Mouse (Mus musculus) heart, embryonic 16.5 days (tissue): ENCODE data around the gene Fahd2a. TPM values are rescaled to one million over a fixed set of nuclear protein-coding genes. Genes with fewer than 3 reads are reported as not detected.
A peak's percentile ranks its signal among the peaks of the same experiment; 100 is the strongest.

Experiments used
- ATAC-seq: fragments of 200-750 bp; cut with Nextera tagmentation; replicated peaks from 2 replicates; pipeline ENCODE4 v1.8.0; 2017; ENCODE audit warnings: moderate number of reproducible peaks; ENCODE audit not compliant: insufficient read depth, low FRiP score; ENCODE audit errors: extremely low read depth
- H3K27ac ChIP-seq: fragments of 300-500 bp; sonication (generic); 2 replicates; pipeline ENCODE4 v1.5.1; 2014; ENCODE audit warnings: mild to moderate bottlenecking, low read length, control low read depth, moderate library complexity
- H3K27me3 ChIP-seq: fragments of 300-500 bp; sonication (generic); 2 replicates; pipeline ENCODE4 v1.6.1; 2014; ENCODE audit warnings: low read length, mixed read lengths; ENCODE audit not compliant: control insufficient read depth, insufficient read depth
- H3K36me3 ChIP-seq: fragments of 300-500 bp; sonication (generic); 2 replicates; pipeline ENCODE4 v1.6.1; 2014; ENCODE audit not compliant: control insufficient read depth, insufficient read depth
- H3K4me1 ChIP-seq: fragments of 300-500 bp; sonication (generic); 2 replicates; pipeline ENCODE4 v1.6.1; 2014; ENCODE audit warnings: low read length, mixed read lengths; ENCODE audit not compliant: control insufficient read depth, insufficient read depth
- H3K4me2 ChIP-seq: fragments of 300-500 bp; sonication (generic); 2 replicates; pipeline ENCODE4 v1.6.1; 2014; ENCODE audit warnings: low read depth, mild to moderate bottlenecking, control low read depth, low read length
- H3K4me3 ChIP-seq: fragments of 300-500 bp; sonication (generic); 2 replicates; pipeline ENCODE4 v1.5.1; 2014; ENCODE audit warnings: mild to moderate bottlenecking, control low read depth, low read length
- H3K9ac ChIP-seq: fragments of 300-500 bp; sonication (generic); 2 replicates; pipeline ENCODE4 v1.6.1; 2014; ENCODE audit warnings: low read length, control low read depth
- H3K9me3 ChIP-seq: fragments of 300-500 bp; sonication (generic); replicated peaks from 2 replicates; pipeline ENCODE4 v1.6.1; 2016; ENCODE audit warnings: low read length; ENCODE audit not compliant: control insufficient read depth
- WGBS: fragments of 180-500 bp; shearing (Covaris S2); extraction: QIAGEN DNeasy Blood & Tissue Kit; methylation state at CpG from one replicate; pipeline ENCODE4 v1.1.7; 2014; 5-methylcytosine and 5-hydroxymethylcytosine counted together
- polyA plus RNA-seq: library from polyadenylated mRNA; unstranded; fragments of >200 nt; fragmentation: Nextera tagmentation; extraction: Ambion mirVana; gene quantifications from 2 replicates; pipeline ENCODE4 v1.2.1, GENCODE M21; 2015

Fahd2a gene
- 27.8 and 31.8 TPM in 2 replicates for polyA plus RNA-seq

DNA sequence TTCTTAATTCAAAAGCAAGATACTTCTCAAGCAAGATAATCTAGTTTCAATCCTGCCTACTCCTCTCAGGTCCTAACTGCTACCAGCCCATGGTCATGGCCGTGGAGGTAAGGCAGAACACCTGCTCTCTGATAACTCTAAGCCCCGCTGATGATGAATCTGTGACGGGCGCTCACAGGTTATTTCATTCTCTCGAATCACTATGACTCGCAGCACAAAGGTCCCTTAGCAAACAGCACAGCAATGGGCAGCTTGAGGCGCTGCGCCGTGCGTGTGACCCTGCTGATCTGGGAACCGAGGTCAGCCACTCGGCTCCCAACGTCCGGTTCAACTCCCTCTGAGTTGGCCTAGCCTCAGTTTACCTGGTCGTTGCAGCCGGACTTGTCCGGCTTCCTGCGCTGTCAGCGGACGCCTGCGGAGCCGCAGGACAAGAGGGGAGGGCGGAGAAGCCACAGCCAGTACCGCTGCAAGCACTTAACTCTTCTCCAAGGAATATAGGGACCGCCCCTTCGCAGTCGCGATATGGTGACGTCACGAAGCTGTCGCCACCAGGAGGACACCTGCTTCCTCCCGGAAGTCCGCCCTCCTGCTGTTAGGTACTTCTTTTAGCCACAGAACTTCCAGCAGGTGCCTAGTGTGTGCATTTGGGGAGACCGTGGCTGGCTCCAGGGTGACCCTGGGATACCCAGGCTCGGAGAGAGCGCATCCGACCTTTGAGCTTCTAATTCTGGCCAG lies at the start of gene Fahd2a:
TSS of gene Fahd2a (minus strand) at position 511 of the 735 bp plus-strand sequence.
- peak; percentile 76 for ATAC-seq
- 2% methylated on average over 37 of the region's 37 CpGs for WGBS
- Histone ChIP-seq H3K4me2 (peak within 1 kb of the TSS; percentile 79), H3K9ac (peak within 1 kb of the TSS; percentile 79), H3K36me3 (no peaks in the 10 kb centered on the region), H3K27me3 (no peaks in the 10 kb centered on the region), H3K4me1 (peaks cover 7% of the 10 kb centered on the region), H3K27ac (peak within 1 kb of the TSS; percentile 26; the same call in 1 of the 2 replicates), H3K4me3 (peak within 1 kb of the TSS; percentile 77), H3K9me3 (no peaks in the 10 kb centered on the region)

- ATAC-seq: peak; percentile 59
- WGBS: 8% methylated on average over 19 of the region's 19 CpGs
Observed at GRCm38 (mm10) chr2:127484476-127485170, 40.3 kb upstream of the Fahd2a start.

GRCm38 (mm10) chr2:127483001-127483400 lies 38.6 kb upstream of the Fahd2a start:
- ATAC-seq: no peak; the same call in 1 of the 2 replicates
- Histone ChIP-seq H3K27ac (no peak overlapping the region), H3K4me1 (peaks cover 27% of the 10 kb centered on the region), H3K27me3 (peaks cover 64% of the 10 kb centered on the region), H3K36me3 (no peaks in the 10 kb centered on the region), H3K4me3 (peak overlapping the region; percentile 70), H3K9me3 (no peaks in the 10 kb centered on the region), H3K9ac (no peak overlapping the region), H3K4me2 (peak overlapping the region; percentile 81)
- WGBS: 3% methylated on average over 21 of the region's 21 CpGs

More at GRCm38 (mm10) chr2:127484476-127485170, 40.3 kb upstream of the Fahd2a start:
- H3K4me3 ChIP-seq: peak overlapping the region; percentile 13
- no peak overlapping the region for H3K27ac ChIP-seq
- no peaks in the 10 kb centered on the region for H3K36me3 ChIP-seq
- H3K4me2 ChIP-seq: peak overlapping the region; percentile 46
- H3K9ac ChIP-seq: no peak overlapping the region
- H3K9me3 ChIP-seq: no peaks in the 10 kb centered on the region
- peaks cover 55% of the 10 kb centered on the region for H3K27me3 ChIP-seq
- peaks cover 27% of the 10 kb centered on the region for H3K4me1 ChIP-seq

GRCm38 (mm10) chr2:127482533-127482911 lies 38.2 kb upstream of the Fahd2a start:
- WGBS: 0% methylated on average over 21 of the region's 21 CpGs
- Histone ChIP-seq H3K4me2 (peak overlapping the region; percentile 81), H3K27me3 (peaks cover 64% of the 10 kb centered on the region), H3K9me3 (no peaks in the 10 kb centered on the region), H3K27ac (no peak overlapping the region), H3K4me1 (peaks cover 27% of the 10 kb centered on the region), H3K36me3 (no peaks in the 10 kb centered on the region), H3K4me3 (peak overlapping the region; percentile 70), H3K9ac (peak overlapping the region; percentile 60; the same call in 1 of the 2 replicates)
- ATAC-seq: peak; percentile 79

DNA sequence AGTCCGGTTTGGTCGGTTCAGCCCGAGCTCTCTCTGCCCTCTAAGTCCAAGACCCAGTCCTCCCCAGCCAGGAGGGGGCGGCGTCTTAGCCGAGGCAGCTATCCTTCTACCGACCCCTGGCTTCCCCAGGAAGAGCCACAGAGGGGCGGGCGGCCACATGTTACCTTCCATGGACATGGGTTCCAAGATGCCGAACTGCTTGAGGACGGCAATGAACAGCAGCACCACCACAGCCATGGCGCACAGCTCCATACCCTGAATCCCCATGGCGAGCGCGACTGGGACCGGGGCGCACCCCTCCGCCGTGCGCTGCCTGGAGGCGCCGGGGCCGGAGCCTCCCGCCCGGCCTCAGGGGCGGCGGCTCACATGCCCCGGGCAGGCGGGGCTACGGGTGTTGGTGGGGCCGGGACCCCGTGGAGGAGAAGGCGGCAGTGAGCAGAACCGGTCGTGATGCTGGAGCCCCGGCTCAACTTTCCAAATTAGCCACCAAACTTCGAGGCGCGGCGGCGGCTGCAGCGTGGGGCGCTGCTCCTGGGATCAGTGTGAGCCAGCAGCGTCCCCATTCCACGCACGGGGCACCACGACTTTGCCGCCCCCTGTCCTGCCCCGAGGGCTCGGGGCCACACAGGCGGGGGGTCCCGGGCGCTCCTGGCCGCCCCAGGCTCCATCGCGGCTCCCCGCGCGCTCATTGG lies 37.6 kb upstream of the Fahd2a start:
- no peaks in the 10 kb centered on the region for H3K9me3 ChIP-seq
- peak overlapping the region; percentile 60 for H3K9ac ChIP-seq
- H3K4me1 ChIP-seq: peaks cover 27% of the 10 kb centered on the region
- ATAC-seq: no peak
- H3K36me3 ChIP-seq: no peaks in the 10 kb centered on the region
- no peak overlapping the region for H3K27ac ChIP-seq
- peak overlapping the region; percentile 81 for H3K4me2 ChIP-seq
- H3K27me3 ChIP-seq: peaks cover 64% of the 10 kb centered on the region
- WGBS: under 1% methylated on average over 57 of the region's 59 CpGs
- H3K4me3 ChIP-seq: peak overlapping the region; percentile 70

GRCm38 (mm10) chr2:127479763-127480162 lies 35.4 kb upstream of the Fahd2a start:
- Histone ChIP-seq H3K36me3 (no peaks in the 10 kb centered on the region), H3K27ac (no peak overlapping the region), H3K4me2 (no peak overlapping the region), H3K9ac (no peak overlapping the region), H3K9me3 (no peaks in the 10 kb centered on the region), H3K4me1 (peaks cover 23% of the 10 kb centered on the region), H3K4me3 (no peak overlapping the region), H3K27me3 (peaks cover 55% of the 10 kb centered on the region)
- ATAC-seq: no peak
- WGBS: 67% methylated on average over 10 of the region's 10 CpGs

- H3K27ac ChIP-seq: no peak overlapping the region
- no peak overlapping the region for H3K4me3 ChIP-seq
- H3K9ac ChIP-seq: no peak overlapping the region
- peaks cover 54% of the 10 kb centered on the region for H3K27me3 ChIP-seq
- H3K4me2 ChIP-seq: no peak overlapping the region
- H3K9me3 ChIP-seq: no peaks in the 10 kb centered on the region
- H3K4me1 ChIP-seq: peaks cover 18% of the 10 kb centered on the region
- 53% methylated on average over 4 of the region's 4 CpGs for WGBS
- H3K36me3 ChIP-seq: no peaks in the 10 kb centered on the region
- ATAC-seq: no peak
Observed at GRCm38 (mm10) chr2:127479210-127479609, 34.8 kb upstream of the Fahd2a start.

GRCm38 (mm10) chr2:127472279-127472678 lies 27.9 kb upstream of the Fahd2a start:
- H3K4me2 ChIP-seq: no peak overlapping the region
- H3K9ac ChIP-seq: no peak overlapping the region
- ATAC-seq: no peak
- no peaks in the 10 kb centered on the region for H3K4me1 ChIP-seq
- no peaks in the 10 kb centered on the region; the same call in 1 of the 2 replicates for H3K27me3 ChIP-seq
- no peak overlapping the region for H3K27ac ChIP-seq
- H3K36me3 ChIP-seq: no peaks in the 10 kb centered on the region
- 62% methylated on average over 3 of the region's 3 CpGs for WGBS
- H3K4me3 ChIP-seq: no peak overlapping the region
- H3K9me3 ChIP-seq: no peaks in the 10 kb centered on the region
